Mouse (Mus musculus) frontal cortex, adult 2 months (tissue): ENCODE results near the gene Smarca2. TPM values are rescaled to one million over a fixed set of nuclear protein-coding genes. Genes with fewer than 3 reads are reported as not detected.

Experiments
- DNase-seq, 2 experiments: peaks; one replicate each; pipeline ENCODE4 v3.0.0; 2022; ENCODE audit warnings: low spot score in 1 of 2; ENCODE audit errors: extremely low spot score in 1 of 2
- polyA plus RNA-seq: library from polyadenylated mRNA; depleted of rRNA; stranded (reverse); fragments of >200 nt; gene quantifications from 2 replicates; pipeline ENCODE4 v1.2.3, GENCODE M21; 2012

Smarca2 gene
- polyA plus RNA-seq, 1 experiment, result 159 TPM

GRCm38 (mm10) chr19:26769609-26770500 is 165.0 kb downstream of the Smarca2 start:
- DNase-seq, result peak in 1 of 2 experiments; percentile 59

GRCm38 (mm10) chr19:26770592-26770991 is 165.7 kb downstream of the Smarca2 start:
- DNase-seq, result no peak

- no peak for DNase-seq
Observed at GRCm38 (mm10) chr19:26772051-26772583, 167.3 kb downstream of the Smarca2 start.

- DNase-seq, result no peak
Observed at GRCm38 (mm10) chr19:26776066-26777025, 171.5 kb downstream of the Smarca2 start.

GRCm38 (mm10) chr19:26778199-26778598 is 173.3 kb downstream of the Smarca2 start:
- DNase-seq, result no peak

- DNase-seq, result no peak
Observed at GRCm38 (mm10) chr19:26781209-26781608, 176.4 kb downstream of the Smarca2 start.

- DNase-seq, result no peak
Observed at GRCm38 (mm10) chr19:26788446-26788845, 183.6 kb downstream of the Smarca2 start.

- DNase-seq, result no peak
Observed at GRCm38 (mm10) chr19:26790386-26791346, 185.8 kb downstream of the Smarca2 start.

GRCm38 (mm10) chr19:26794315-26794714 is 189.5 kb downstream of the Smarca2 start:
- no peak for DNase-seq

GRCm38 (mm10) chr19:26796006-26796405 is 191.2 kb downstream of the Smarca2 start:
- DNase-seq, result peak in 1 of 2 experiments; percentile 23

GRCm38 (mm10) chr19:26804401-26804800 is 199.6 kb downstream of the Smarca2 start:
- DNase-seq, result no peak

GRCm38 (mm10) chr19:26814629-26815028 is 209.8 kb downstream of the Smarca2 start:
- DNase-seq, result no peak

- DNase-seq, result no peak
Observed at GRCm38 (mm10) chr19:26817901-26818300, 213.1 kb downstream of the Smarca2 start.
